Mouse (Mus musculus): Measurements from ENCODE around the gene Cdk17.

Gene Cdk17

DNA sequence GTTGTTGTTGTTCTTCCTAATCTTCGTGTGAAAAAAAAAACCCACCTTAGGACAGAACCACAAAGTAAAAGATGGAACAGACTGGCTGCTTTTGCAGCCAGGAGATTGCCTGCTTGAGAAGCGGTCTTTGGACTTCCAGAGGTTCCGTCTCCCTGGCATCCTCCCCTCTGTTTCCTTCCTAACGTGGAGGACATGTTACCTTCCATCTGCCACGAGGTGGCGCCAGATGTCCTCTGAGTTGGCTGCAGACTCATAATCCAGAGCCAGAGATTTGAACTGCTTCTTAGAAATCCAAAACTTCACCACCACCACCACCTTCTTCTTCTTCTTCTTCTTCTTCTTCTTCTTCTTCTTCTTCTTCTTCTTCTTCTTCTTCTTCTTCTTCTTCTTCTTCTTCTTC is 131.2 kb downstream of the Cdk17 start:
- peak; percentile 76 for DNase-seq

GRCm38 (mm10) chr10:93293621-93294020 is 132.9 kb downstream of the Cdk17 start:
- DNase-seq = no peak

- DNase-seq = no peak
Observed at GRCm38 (mm10) chr10:93294547-93295219, 134.0 kb downstream of the Cdk17 start.

DNA sequence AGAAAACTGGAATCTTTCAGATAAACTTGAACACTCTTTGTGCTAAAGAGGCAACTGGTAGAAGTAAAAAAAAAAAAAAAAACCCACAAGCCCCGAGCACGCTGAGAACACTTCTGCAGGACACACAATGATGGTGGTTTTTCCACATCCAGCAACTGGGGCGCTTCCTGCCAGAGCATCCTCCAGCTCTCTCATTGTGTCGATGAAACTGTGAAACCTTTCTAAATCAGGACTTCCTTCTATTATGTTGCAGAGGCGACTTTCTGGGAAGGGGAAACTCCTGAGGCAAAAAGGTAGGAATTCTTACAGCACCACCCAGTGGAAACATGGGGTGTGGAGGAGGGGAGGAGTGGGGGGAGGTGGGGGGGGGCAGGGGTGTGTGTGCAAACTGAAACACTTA is 137.1 kb downstream of the Cdk17 start:
- peak; percentile 60 for DNase-seq

DNA sequence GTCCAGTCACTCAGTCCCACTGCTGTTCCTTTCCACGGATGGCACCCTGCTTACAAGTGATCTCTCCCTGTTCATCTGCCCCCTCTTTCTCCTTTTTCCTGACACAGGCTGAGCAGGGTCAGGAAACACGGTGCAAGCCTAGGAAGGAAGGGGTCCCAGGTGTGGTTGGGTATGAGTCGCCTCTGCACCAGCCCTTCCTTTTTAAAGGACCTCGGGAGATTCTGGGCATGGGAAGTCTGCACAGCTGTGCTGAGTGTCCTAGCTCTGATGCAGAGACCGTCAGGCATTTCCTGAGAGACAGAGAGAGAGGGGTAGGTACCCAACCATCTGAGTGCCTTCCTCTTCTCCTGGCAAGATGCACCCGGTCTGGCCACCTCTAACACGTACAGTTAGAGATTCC is 137.5 kb downstream of the Cdk17 start:
- DNase-seq = no peak

DNA sequence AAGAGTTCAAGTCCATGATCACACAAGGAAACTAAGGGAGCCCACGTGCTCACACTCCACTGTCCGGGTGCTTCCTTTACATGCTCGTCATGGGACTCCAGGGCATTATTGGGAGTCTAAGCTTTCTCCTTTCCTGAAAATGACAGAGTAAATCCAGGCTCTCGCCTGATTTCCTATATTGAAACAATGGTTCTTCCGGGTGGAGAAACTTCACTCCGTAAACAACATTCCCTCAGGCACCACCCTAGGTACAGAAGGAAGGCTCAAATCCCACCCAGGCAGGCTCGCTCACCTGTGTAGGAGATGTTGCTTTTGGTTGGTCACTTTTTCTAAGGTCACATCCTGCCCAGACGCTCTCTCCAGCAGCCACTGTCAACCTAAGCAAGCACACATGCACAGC is 141.2 kb downstream of the Cdk17 start:
- DNase-seq = peak; percentile 43

GRCm38 (mm10) chr10:93303231-93303630 is 142.6 kb downstream of the Cdk17 start:
- no peak for DNase-seq

- no peak for DNase-seq
Observed at GRCm38 (mm10) chr10:93305946-93306345, 145.3 kb downstream of the Cdk17 start.

- no peak for DNase-seq
Observed at GRCm38 (mm10) chr10:93306367-93306766, 145.7 kb downstream of the Cdk17 start.

GRCm38 (mm10) chr10:93309131-93309933 is 148.7 kb downstream of the Cdk17 start:
- peak; percentile 51 for DNase-seq

DNA sequence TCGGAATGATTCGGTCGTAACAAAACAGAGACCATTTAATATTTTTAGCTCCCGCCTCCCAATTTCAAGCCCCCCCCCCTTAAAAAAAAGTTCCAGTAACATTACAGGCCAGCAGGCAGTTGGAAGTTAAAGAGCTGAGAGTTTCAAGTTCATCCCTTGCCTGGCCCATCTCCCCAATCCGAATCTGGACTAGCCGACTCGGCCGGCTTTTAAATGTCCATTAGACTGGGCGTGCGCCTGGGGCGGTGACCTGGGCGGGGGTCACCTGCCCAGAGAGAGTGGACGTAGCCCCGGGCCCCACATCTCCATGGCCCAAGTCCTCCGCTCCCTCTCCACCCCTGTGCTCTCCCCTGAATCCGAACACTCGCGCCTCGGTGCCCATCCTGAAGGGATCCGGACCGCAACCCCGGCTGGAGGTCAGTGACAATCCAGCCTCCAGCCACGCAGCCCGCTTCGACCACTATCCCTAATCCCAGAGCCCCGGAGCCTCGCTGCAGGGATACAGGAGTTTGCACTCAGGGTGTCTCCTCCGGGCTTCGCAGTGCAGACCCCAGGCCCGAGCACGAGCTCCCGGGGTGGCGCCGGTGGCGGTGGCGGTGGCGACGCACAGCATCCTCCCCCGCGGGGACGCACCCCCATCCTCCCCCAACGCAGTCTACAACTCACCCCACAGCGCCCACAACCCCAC is 149.4 kb downstream of the Cdk17 start:
- DNase-seq = peak; percentile 27

DNA sequence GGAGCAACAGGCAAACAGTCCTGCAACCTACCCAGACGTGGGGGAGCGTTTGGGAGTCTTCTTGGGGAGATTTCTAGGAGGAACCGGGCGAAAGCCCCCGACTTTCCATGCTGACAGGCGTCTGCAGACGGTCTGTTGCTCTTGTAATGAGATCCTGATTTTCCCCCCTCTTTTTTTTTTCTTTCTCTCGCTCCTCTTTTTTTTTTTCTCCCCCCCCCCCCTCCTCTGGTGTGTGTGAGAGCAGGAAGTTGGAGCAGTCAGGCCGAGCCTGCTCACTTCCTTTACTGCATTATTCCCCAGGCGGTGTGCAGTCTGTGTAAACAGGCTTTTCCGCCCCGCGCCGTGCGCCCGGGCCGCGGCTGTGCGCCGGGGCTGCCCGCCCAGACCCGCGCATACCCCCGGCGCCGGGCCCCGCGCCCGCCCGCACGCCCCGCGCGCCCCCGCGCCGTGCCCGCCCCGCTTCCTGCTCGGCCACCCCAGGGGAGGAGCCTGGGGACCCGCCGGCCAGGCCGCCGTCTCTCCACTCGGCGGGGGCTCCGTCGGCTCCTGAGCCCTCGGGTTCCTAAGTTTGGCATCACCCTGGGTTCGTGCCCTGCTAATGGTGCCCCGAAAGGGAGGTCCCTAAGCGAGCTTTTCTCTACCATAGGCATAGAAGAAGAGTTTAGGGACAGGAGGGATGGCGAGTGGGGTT is 150.2 kb downstream of the Cdk17 start, which contains the start of gene Elk3:
TSS of gene Elk3 (minus strand) at position 415 of the 691 bp plus-strand sequence.
- peak; percentile 59 for DNase-seq

DNA sequence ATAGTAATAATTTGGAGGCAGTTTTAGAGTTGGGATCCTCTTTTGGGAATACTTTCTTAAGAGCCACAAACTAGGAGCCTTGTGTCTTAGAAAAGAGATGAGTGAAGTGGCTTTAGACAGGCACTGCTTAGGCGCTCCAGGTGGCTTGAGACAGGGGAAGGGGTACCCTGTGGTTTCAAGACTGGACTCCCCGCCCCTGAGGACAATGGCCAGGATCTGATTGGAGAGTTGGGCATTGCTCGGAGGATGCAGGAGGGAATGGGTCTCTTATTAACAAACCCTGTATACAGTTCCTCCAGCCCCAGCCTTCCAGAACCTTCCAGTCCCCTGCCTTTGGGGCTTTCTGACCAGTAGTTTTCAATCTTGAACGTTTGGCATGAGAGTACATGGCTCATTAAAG is 150.9 kb downstream of the Cdk17 start:
- no peak for DNase-seq
